Mouse (Mus musculus) bone marrow, adult 2 months (tissue): ENCODE measurements around the gene Mrps26. TPM values are rescaled to one million over a fixed set of nuclear protein-coding genes. Genes with fewer than 3 reads are reported as not detected.

ENCODE experiments used
- H3K27ac ChIP-seq: fragments of 200-500 bp; 2 replicates; pipeline ENCODE4 v1.5.1; 2012; ENCODE audit warnings: low read depth, mild to moderate bottlenecking, control low read depth, inconsistent platforms, low read length; ENCODE audit not compliant: control insufficient read depth, poor library complexity, insufficient read depth
- H3K4me1 ChIP-seq: fragments of 200-500 bp; 2 replicates; pipeline ENCODE4 v1.6.1; 2011; ENCODE audit warnings: low read length; ENCODE audit not compliant: control insufficient read depth, insufficient read depth
- H3K4me3 ChIP-seq: fragments of 200-500 bp; replicated peaks from 2 replicates; pipeline ENCODE3; 2011; ENCODE audit warnings: mild to moderate bottlenecking, low read depth, low read length, control low read depth; ENCODE audit not compliant: control insufficient read depth
- CTCF ChIP-seq: fragments of 200-500 bp; IDR thresholded peaks from 2 replicates; pipeline ENCODE4 v1.5.1; 2011; ENCODE audit warnings: low read length, control low read depth; ENCODE audit not compliant: control insufficient read depth, insufficient read depth
- POLR2A ChIP-seq: fragments of 200-500 bp; IDR thresholded peaks from 2 replicates; pipeline ENCODE4 v1.6.1; 2011; ENCODE audit warnings: low read depth, mild to moderate bottlenecking, control low read depth, low read length, borderline replicate concordance; ENCODE audit not compliant: control insufficient read depth
- WGBS: fragments of 180-500 bp; shearing (Covaris S2); methylation state at CpG from one replicate; pipeline ENCODE4 v1.1.7; 2018; 5-methylcytosine and 5-hydroxymethylcytosine counted together
- polyA plus RNA-seq: library from polyadenylated mRNA; stranded (reverse); fragments of >200 nt; gene quantifications from 2 replicates; pipeline ENCODE4 v1.2.4, GENCODE M21; 2011; ENCODE audit warnings: low replicate concordance; ENCODE audit not compliant: missing spikeins, insufficient read depth, insufficient read length

Mrps26 gene
- polyA plus RNA-seq, 1 experiment = 57.4 TPM

- no peaks in the 10 kb centered on the region; the same call in 1 of the 2 replicates for H3K4me1 ChIP-seq
- H3K27ac ChIP-seq = no peak overlapping the region
- TF ChIP-seq CTCF = peak; percentile 67
- no peak for TF ChIP-seq POLR2A
- H3K4me3 ChIP-seq = no peak overlapping the region
- 15% methylated on average over 11 of the region's 11 CpGs for WGBS
These were observed 14.6 kb downstream of the Mrps26 start for GRCm38 (mm10) chr2:130578148-130578547.

GRCm38 (mm10) chr2:130579791-130580190, 16.2 kb downstream of the Mrps26 start:
- no peaks in the 10 kb centered on the region; the same call in 1 of the 2 replicates for H3K4me1 ChIP-seq
- no peak overlapping the region for H3K27ac ChIP-seq
- H3K4me3 ChIP-seq = no peak overlapping the region
- WGBS = 7% methylated on average over 8 of the region's 8 CpGs
- TF ChIP-seq CTCF = no peak
- no peak for TF ChIP-seq POLR2A

GRCm38 (mm10) chr2:130581201-130581600, 17.7 kb downstream of the Mrps26 start:
- Histone ChIP-seq H3K4me1 (no peaks in the 10 kb centered on the region; the same call in 1 of the 2 replicates), H3K4me3 (no peak overlapping the region)

GRCm38 (mm10) chr2:130582552-130582951, 19.0 kb downstream of the Mrps26 start, which contains the start of gene Avp:
Avp (minus strand) TSS chr2:130582554.
- 67% methylated on average over 10 of the region's 10 CpGs for WGBS

More at GRCm38 (mm10) chr2:130581201-130581600, 17.7 kb downstream of the Mrps26 start:
- H3K27ac ChIP-seq = no peak overlapping the region
- 12% methylated on average over 16 of the region's 16 CpGs for WGBS
- TF ChIP-seq CTCF (no peak), POLR2A (no peak)

GRCm38 (mm10) chr2:130583902-130584560, 20.5 kb downstream of the Mrps26 start:
- Histone ChIP-seq H3K4me1 (no peaks in the 10 kb centered on the region), H3K27ac (no peak overlapping the region), H3K4me3 (no peak overlapping the region)
- no peak for TF ChIP-seq CTCF
- no peak for TF ChIP-seq POLR2A
- WGBS = 79% methylated on average over 10 of the region's 10 CpGs

More at GRCm38 (mm10) chr2:130582552-130582951, 19.0 kb downstream of the Mrps26 start, which contains the start of gene Avp:
- H3K4me1 ChIP-seq = no peaks in the 10 kb centered on the region
- H3K4me3 ChIP-seq = no peak within 1 kb of the TSS
- TF ChIP-seq CTCF (no peak), POLR2A (no peak)
- H3K27ac ChIP-seq = no peak within 1 kb of the TSS

- Histone ChIP-seq H3K4me3 (no peak overlapping the region), H3K27ac (no peak overlapping the region), H3K4me1 (no peaks in the 10 kb centered on the region)
- 54% methylated on average over 6 of the region's 6 CpGs for WGBS
- TF ChIP-seq POLR2A = no peak
- TF ChIP-seq CTCF = no peak
These were observed 22.5 kb downstream of the Mrps26 start for GRCm38 (mm10) chr2:130586016-130586415.

- 52% methylated on average over 2 of the region's 2 CpGs for WGBS
- H3K4me1 ChIP-seq = no peaks in the 10 kb centered on the region
- H3K4me3 ChIP-seq = no peak overlapping the region
- TF ChIP-seq CTCF (no peak), POLR2A (no peak)
- H3K27ac ChIP-seq = no peak overlapping the region
These were observed 24.8 kb downstream of the Mrps26 start for GRCm38 (mm10) chr2:130588373-130588772.

- no peak overlapping the region for H3K27ac ChIP-seq
- no peak overlapping the region for H3K4me3 ChIP-seq
- TF ChIP-seq POLR2A (no peak), CTCF (no peak)
- WGBS = 75% methylated on average over 4 of the region's 4 CpGs
- no peaks in the 10 kb centered on the region for H3K4me1 ChIP-seq
These were observed 25.6 kb downstream of the Mrps26 start for GRCm38 (mm10) chr2:130589157-130589556.
